Mouse (Mus musculus): Measurements from ENCODE around the gene Mup15.
"Not testable (repeated sequence)": the region's sequence is repeated elsewhere in the genome, so short reads cannot be mapped to it uniquely, and the experiment has no call there.

The Mup15 gene

DNA sequence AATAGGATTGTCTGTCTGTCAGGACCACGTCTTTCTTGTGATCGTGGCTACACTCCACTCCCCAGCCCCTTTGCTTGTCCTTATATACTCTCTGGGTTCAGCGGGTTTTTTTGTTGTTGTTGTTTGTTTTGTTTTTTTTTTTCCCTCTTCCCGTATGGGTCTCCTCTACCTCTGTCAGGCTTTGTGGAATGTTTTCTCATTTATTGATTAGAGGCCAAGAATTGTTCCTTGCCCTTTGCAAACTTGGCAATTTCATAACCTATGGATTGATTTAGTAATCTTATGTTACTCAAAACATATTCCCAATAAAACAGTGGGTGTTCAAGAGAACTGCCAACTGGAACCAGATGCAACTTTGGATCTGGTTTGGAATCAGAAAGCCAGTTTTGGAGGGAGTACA lies at the start of gene Mup15:
Gene Mup15 (minus strand): TSS at position 101 of the 400 bp plus-strand sequence.
- not testable (repeated sequence) for DNase-seq

Measured in cerebellum, adult 9-11 months (tissue).